Mouse (Mus musculus) small intestine, adult 2 months (tissue): ENCODE data around the gene Nhp2. TPM values are rescaled to one million over a fixed set of nuclear protein-coding genes. Genes with fewer than 3 reads are reported as not detected.
"Not testable (repeated sequence)": the region's sequence is repeated elsewhere in the genome, so short reads cannot be mapped to it uniquely, and the experiment has no call there.

ENCODE experiments used
- H3K27ac ChIP-seq: fragments of 200-500 bp; 2 replicates; pipeline ENCODE4 v1.5.1; 2012; ENCODE audit warnings: low read depth, low read length, control low read depth, inconsistent platforms; ENCODE audit not compliant: insufficient read depth
- H3K27me3 ChIP-seq: fragments of 200-500 bp; 2 replicates; pipeline ENCODE4 v1.6.1; 2012; ENCODE audit warnings: mild to moderate bottlenecking, moderate library complexity, low read length, inconsistent platforms; ENCODE audit not compliant: control insufficient read depth, insufficient read depth
- H3K36me3 ChIP-seq: fragments of 200-500 bp; 2 replicates; pipeline ENCODE4 v1.6.1; 2012; ENCODE audit warnings: mild to moderate bottlenecking, low read length, control low read depth, inconsistent platforms; ENCODE audit not compliant: control insufficient read depth, insufficient read depth
- H3K4me1 ChIP-seq: fragments of 200-500 bp; 2 replicates; pipeline ENCODE4 v1.6.1; 2012; ENCODE audit warnings: low read length, inconsistent platforms, mixed read lengths; ENCODE audit not compliant: control insufficient read depth, insufficient read depth, insufficient read length
- H3K4me3 ChIP-seq: fragments of 200-500 bp; 2 replicates; pipeline ENCODE4 v1.5.1; 2012; ENCODE audit warnings: low read depth, mild to moderate bottlenecking, control low read depth, inconsistent platforms, low read length, moderate library complexity
- CTCF ChIP-seq: fragments of 200-500 bp; IDR thresholded peaks from 2 replicates; pipeline ENCODE4 v1.5.1; 2012; ENCODE audit warnings: low read depth, mild to moderate bottlenecking, control low read depth, inconsistent platforms, low read length, moderate library complexity, mixed read lengths; ENCODE audit not compliant: insufficient replicate concordance, insufficient read length; ENCODE audit errors: extremely low read depth
- POLR2A ChIP-seq: fragments of 200-500 bp; IDR thresholded peaks from 2 replicates; pipeline ENCODE4 v1.6.1; 2012; ENCODE audit warnings: low read depth, mild to moderate bottlenecking, control low read depth, inconsistent platforms, low read length, moderate library complexity
- WGBS: fragments of 180-500 bp; shearing (Covaris S2); methylation state at CpG from one replicate; pipeline ENCODE4 v1.1.7; 2018; 5-methylcytosine and 5-hydroxymethylcytosine counted together
- polyA plus RNA-seq: library from polyadenylated mRNA; depleted of rRNA; stranded (reverse); fragments of >200 nt; gene quantifications from 2 replicates; pipeline ENCODE4 v1.2.3, GENCODE M21; 2012; rRNA removed

The Nhp2 gene
- polyA plus RNA-seq, 1 experiment = 45.0 TPM

GRCm38 (mm10) chr11:51661867-51662365 lies 42.4 kb downstream of the Nhp2 start:
- TF ChIP-seq CTCF (no peak), POLR2A (no peak)
- no peaks in the 10 kb centered on the region for H3K27me3 ChIP-seq
- H3K4me3 ChIP-seq = no peak overlapping the region
- H3K4me1 ChIP-seq = peaks cover 9% of the 10 kb centered on the region
- WGBS = 88% methylated on average over 16 of the region's 16 CpGs
- H3K36me3 ChIP-seq = no peaks in the 10 kb centered on the region
- no peak overlapping the region for H3K27ac ChIP-seq

- Histone ChIP-seq H3K36me3 (no peaks in the 10 kb centered on the region), H3K4me1 (peaks cover 9% of the 10 kb centered on the region), H3K27ac (no peak overlapping the region), H3K27me3 (no peaks in the 10 kb centered on the region), H3K4me3 (no peak overlapping the region)
- WGBS = 68% methylated on average over 7 of the region's 7 CpGs
- no peak for TF ChIP-seq POLR2A
- no peak for TF ChIP-seq CTCF
Measured at GRCm38 (mm10) chr11:51662632-51663031, 43.1 kb downstream of the Nhp2 start.

GRCm38 (mm10) chr11:51664747-51665146 lies 45.2 kb downstream of the Nhp2 start:
- not testable (repeated sequence) for H3K27ac ChIP-seq, H3K4me1 ChIP-seq, H3K36me3 ChIP-seq, H3K27me3 ChIP-seq, H3K4me3 ChIP-seq
- 91% methylated on average over 7 of the region's 7 CpGs for WGBS

GRCm38 (mm10) chr11:51670846-51671245 lies 51.3 kb downstream of the Nhp2 start:
- Histone ChIP-seq H3K27me3 (no peaks in the 10 kb centered on the region), H3K27ac (no peak overlapping the region), H3K4me3 (no peak overlapping the region), H3K36me3 (no peaks in the 10 kb centered on the region), H3K4me1 (no peaks in the 10 kb centered on the region)
- 76% methylated on average over 7 of the region's 7 CpGs for WGBS
- TF ChIP-seq CTCF = no peak
- no peak for TF ChIP-seq POLR2A

GRCm38 (mm10) chr11:51671376-51671775 lies 51.8 kb downstream of the Nhp2 start:
- H3K27me3 ChIP-seq = no peaks in the 10 kb centered on the region
- no peaks in the 10 kb centered on the region for H3K36me3 ChIP-seq
- H3K4me1 ChIP-seq = no peaks in the 10 kb centered on the region
- TF ChIP-seq POLR2A = no peak
- no peak for TF ChIP-seq CTCF
- 28% methylated on average over 2 of the region's 2 CpGs for WGBS
- no peak overlapping the region for H3K27ac ChIP-seq
- H3K4me3 ChIP-seq = no peak overlapping the region

- TF ChIP-seq POLR2A = no peak
- TF ChIP-seq CTCF = no peak
- WGBS = 87% methylated on average over 9 of the region's 9 CpGs
- H3K27me3 ChIP-seq = no peaks in the 10 kb centered on the region
Measured at GRCm38 (mm10) chr11:51673291-51673690, 53.8 kb downstream of the Nhp2 start.

More at GRCm38 (mm10) chr11:51673291-51673690, 53.8 kb downstream of the Nhp2 start:
- Histone ChIP-seq H3K4me3 (no peak overlapping the region), H3K27ac (no peak overlapping the region), H3K4me1 (no peaks in the 10 kb centered on the region), H3K36me3 (no peaks in the 10 kb centered on the region)

Other genes starting within 250 kb of the Nhp2 start
- 14.9 and 18.7 TPM in 2 replicates for gene Phykpl, start 35.0 kb upstream of the Nhp2 start, polyA plus RNA-seq
- 276 and 428 TPM in 2 replicates for gene Hnrnpab, start 12.9 kb upstream of the Nhp2 start, polyA plus RNA-seq
- gene Rmnd5b, start 16.2 kb downstream of the Nhp2 start, polyA plus RNA-seq = 36.0 and 45.9 TPM in 2 replicates
- gene N4bp3, start 31.1 kb downstream of the Nhp2 start, polyA plus RNA-seq = 2.5 and 5.0 TPM in 2 replicates
- gene D930048N14Rik, start 31.2 kb downstream of the Nhp2 start, polyA plus RNA-seq = 2.4 and 3.1 TPM in 2 replicates
- 1.4 and 3.0 TPM in 2 replicates for gene 0610009B22Rik, start 69.1 kb downstream of the Nhp2 start, polyA plus RNA-seq
- gene Sec24a, start 143.9 kb downstream of the Nhp2 start, polyA plus RNA-seq = 36.6 and 56.9 TPM in 2 replicates
- 11.4 and 19.9 TPM in 2 replicates for gene Sar1b, start 144.0 kb downstream of the Nhp2 start, polyA plus RNA-seq
- 3.2 and 6.3 TPM in 2 replicates for gene Jade2, start 237.9 kb downstream of the Nhp2 start, polyA plus RNA-seq